Mouse (Mus musculus) CH12.LX (cell line): ENCODE results near the gene Kcnd3. TPM values are rescaled to one million over a fixed set of nuclear protein-coding genes. Genes with fewer than 3 reads are reported as not detected.

Source experiments
- DNase-seq: peaks from one replicate; pipeline ENCODE4 v3.0.0-alpha.2; 2013; ENCODE audit errors: extremely low read depth
- H3K27ac ChIP-seq: 2 replicates; pipeline ENCODE4 v1.5.1; 2012; ENCODE audit warnings: low read depth, mild to moderate bottlenecking, control low read depth, moderate library complexity; ENCODE audit not compliant: insufficient read depth
- H3K27me3 ChIP-seq: replicated peaks from 2 replicates; pipeline ENCODE3; 2012; ENCODE audit warnings: inconsistent platforms
- H3K36me3 ChIP-seq, 2 experiments: replicated peaks in 1 of 2; 2 replicates each; pipeline versions ENCODE3 to v1.6.1; 2012; ENCODE audit warnings: inconsistent platforms in 1 of 2, low read length in 1 of 2, mild to moderate bottlenecking in 1 of 2, mixed read lengths in 1 of 2, moderate library complexity in 1 of 2; ENCODE audit not compliant: control insufficient read depth in 1 of 2, insufficient read depth in 1 of 2
- H3K4me1 ChIP-seq, 2 experiments: 2 replicates each; pipeline ENCODE4 v1.6.1; 2012; ENCODE audit warnings: inconsistent platforms in 1 of 2, moderate library complexity in 1 of 2; ENCODE audit not compliant: insufficient read depth in 2 of 2, control insufficient read depth in 1 of 2
- H3K4me2 ChIP-seq: 2 replicates; pipeline ENCODE4 v1.6.1; 2012; ENCODE audit warnings: low read depth, mild to moderate bottlenecking, control low read depth; ENCODE audit not compliant: poor library complexity, insufficient read depth, severe bottlenecking
- H3K4me3 ChIP-seq, 3 experiments: fragments of 150-350 bp in 1 of 3; sonication (generic) in 1 of 3; replicated peaks in 1 of 3; 2 replicates each; pipeline versions ENCODE3 to v1.5.1; 2011 to 2012; ENCODE audit warnings: low read depth in 2 of 3, low read length in 2 of 3, mild to moderate bottlenecking in 2 of 3, moderate library complexity in 2 of 3, control low read depth in 1 of 3, improper control_type of control experiment in 1 of 3, inconsistent platforms in 1 of 3, mixed read lengths in 1 of 3; ENCODE audit not compliant: poor library complexity in 1 of 3
- H3K79me2 ChIP-seq: replicated peaks from 2 replicates; pipeline ENCODE4 v1.6.1; 2012; ENCODE audit warnings: mild to moderate bottlenecking, moderate library complexity; ENCODE audit not compliant: control insufficient read depth, poor library complexity, insufficient read depth, severe bottlenecking; ENCODE audit errors: extremely low read depth
- H3K9ac ChIP-seq: 2 replicates; pipeline ENCODE4 v1.6.1; 2012; ENCODE audit warnings: low read depth, mild to moderate bottlenecking, control low read depth, moderate library complexity; ENCODE audit not compliant: insufficient read depth
- H3K9me3 ChIP-seq: replicated peaks from 2 replicates; pipeline ENCODE3; 2012; ENCODE audit warnings: low read length, inconsistent platforms, mixed read lengths
- CHD1 ChIP-seq: IDR thresholded peaks from 2 replicates; pipeline ENCODE4 v1.6.1; 2012; ENCODE audit warnings: low read depth, low read length, improper control_type of control experiment, inconsistent platforms
- CTCF ChIP-seq, 2 experiments: IDR thresholded peaks in 1 of 2; conservative IDR thresholded peaks in 1 of 2; 2 replicates each; pipeline ENCODE4 v1.5.1; 2011 to 2012; ENCODE audit warnings: low read depth in 2 of 2, low read length in 2 of 2, improper control_type of control experiment in 1 of 2, inconsistent platforms in 1 of 2, mild to moderate bottlenecking in 1 of 2, moderate library complexity in 1 of 2
- E2F4 ChIP-seq: IDR thresholded peaks from 2 replicates; pipeline ENCODE4 v1.6.1; 2011; ENCODE audit warnings: low read depth, low read length, improper control_type of control experiment; ENCODE audit not compliant: insufficient replicate concordance
- ELF1 ChIP-seq: IDR thresholded peaks from 2 replicates; pipeline ENCODE4 v1.6.1; 2014; ENCODE audit warnings: low read depth, mild to moderate bottlenecking, inconsistent platforms, low read length, improper control_type of control experiment
- ETS1 ChIP-seq: conservative IDR thresholded peaks from 2 replicates; pipeline ENCODE4 v1.6.1; 2012; ENCODE audit warnings: low read depth, mild to moderate bottlenecking, inconsistent platforms, low read length, improper control_type of control experiment, moderate library complexity
- HCFC1 ChIP-seq: IDR thresholded peaks from 2 replicates; pipeline ENCODE4 v1.6.1; 2012; ENCODE audit warnings: low read depth, mild to moderate bottlenecking, inconsistent platforms, low read length, improper control_type of control experiment
- JUND ChIP-seq: conservative IDR thresholded peaks from 2 replicates; pipeline ENCODE4 v1.6.1; 2011; ENCODE audit warnings: low read depth, low read length, improper control_type of control experiment
- POLR2AphosphoS2 ChIP-seq: IDR thresholded peaks from 2 replicates; pipeline ENCODE4 v1.6.1; 2011; ENCODE audit warnings: low read depth, low read length, improper control_type of control experiment
- RAD21 ChIP-seq: IDR thresholded peaks from 2 replicates; pipeline ENCODE4 v1.6.1; 2011; ENCODE audit warnings: low read depth, mild to moderate bottlenecking, low read length, improper control_type of control experiment, moderate library complexity
- SMC3 ChIP-seq: IDR thresholded peaks from 2 replicates; pipeline ENCODE4 v1.6.1; 2011; ENCODE audit warnings: low read depth, low read length, improper control_type of control experiment
- USF1 ChIP-seq: IDR thresholded peaks from 2 replicates; pipeline ENCODE4 v1.6.1; 2014; ENCODE audit warnings: low read depth, mild to moderate bottlenecking, inconsistent platforms, low read length, improper control_type of control experiment
- ZC3H11A ChIP-seq: IDR thresholded peaks from 2 replicates; pipeline ENCODE4 v1.6.1; 2012; ENCODE audit warnings: low read depth, mild to moderate bottlenecking, inconsistent platforms, low read length, improper control_type of control experiment
- ZNF384 ChIP-seq: IDR thresholded peaks from 2 replicates; pipeline ENCODE4 v1.6.1; 2012; ENCODE audit warnings: low read depth, low read length, improper control_type of control experiment, inconsistent platforms
- dilution Hi-C: fragments of 300-500 bp; cut with MboI; formaldehyde crosslinking; loops from 2 replicates; pipeline ENCODE4 v1.14.3; 2020; ENCODE audit warnings: low sequenced_read_pairs; ENCODE audit not compliant: extremely low pct_unique_long_range_greater_than_20kb, extremely low pct_ligation_motif_present
- in situ Hi-C: fragments of 300-500 bp; cut with MboI; formaldehyde crosslinking; loops from 3 replicates; pipeline ENCODE4 v1.14.3; 2019; ENCODE audit warnings: low sequenced_read_pairs, low pct_ligation_motif_present, low pct_unique_long_range_greater_than_20kb, mixed read lengths
- polyA plus RNA-seq: library from polyadenylated mRNA; unstranded; fragments of >175 nt; gene quantifications from 2 replicates; pipeline ENCODE4 v1.2.1, GENCODE M21; 2012; ENCODE audit warnings: low read depth; ENCODE audit not compliant: insufficient read length
- total RNA-seq, 2 experiments: library from RNA; depleted of rRNA; stranded (reverse); fragments of 300-350 nt in 1 of 2; fragments of >200 nt in 1 of 2; gene quantifications; 2 replicates each; pipeline ENCODE4 v1.2.3; 2012 to 2014

The Kcnd3 gene
- total and polyA plus RNA-seq, 3 experiments: not detected

- dilution Hi-C loops: no loop called here
- no peaks in the 10 kb centered on the region for H3K36me3 ChIP-seq
- TF ChIP-seq HCFC1 (no peak), CTCF (conservative IDR thresholded peaks at IDR 0.05 in 1 of 2, IDR thresholded peaks at IDR 0.05 in 1 of 2; ENCODE audit: low read depth in 2 of 2, low read length in 2 of 2) (no peak), SMC3 (no peak), USF1 (no peak), RAD21 (no peak), JUND (no peak), CHD1 (no peak)
- DNase-seq: no peak
- H3K79me2 ChIP-seq: no peaks in the 10 kb centered on the region
- H3K9me3 ChIP-seq: peaks cover 4% of the 10 kb centered on the region
- H3K9ac ChIP-seq: no peak overlapping the region
- H3K27me3 ChIP-seq: peaks cover 15% of the 10 kb centered on the region
- H3K4me2 ChIP-seq: no peak overlapping the region
- H3K4me3 ChIP-seq: no peak overlapping the region
- no peak overlapping the region for H3K27ac ChIP-seq
- H3K4me1 ChIP-seq: 0 out of 4 replicates have a peak, but pooled peaks cover 0 to 3% of the 10 kb centered on the region in 2 experiments
- in situ Hi-C loops: no loop called here
These were observed 208.4 kb downstream of the Kcnd3 start for GRCm38 (mm10) chr3:105660530-105660929.

GRCm38 (mm10) chr3:105663043-105663442 lies 210.9 kb downstream of the Kcnd3 start:
- no peak for TF ChIP-seq ZNF384
- TF ChIP-seq ELF1: no peak
- TF ChIP-seq POLR2AphosphoS2: no peak
- no peak for TF ChIP-seq ZC3H11A
- 0 out of 4 replicates have a peak, but pooled peaks of 1 of the 2 experiments have one; percentile 9 for TF ChIP-seq CTCF (conservative IDR thresholded peaks at IDR 0.05 in 1 of 2, IDR thresholded peaks at IDR 0.05 in 1 of 2; ENCODE audit: low read depth in 2 of 2, low read length in 2 of 2)
- H3K4me2 ChIP-seq: no peak overlapping the region
- in situ Hi-C loops: no loop called here
- no peak overlapping the region for H3K4me3 ChIP-seq
- H3K9me3 ChIP-seq: no peaks in the 10 kb centered on the region
- H3K36me3 ChIP-seq: no peaks in the 10 kb centered on the region
- no peak overlapping the region for H3K27ac ChIP-seq
- peaks cover 17% of the 10 kb centered on the region for H3K27me3 ChIP-seq
- dilution Hi-C loops: no loop called here
- H3K4me1 ChIP-seq: 0 out of 4 replicates have a peak, but pooled peaks cover 0 to 3% of the 10 kb centered on the region in 2 experiments
- no peaks in the 10 kb centered on the region for H3K79me2 ChIP-seq
- H3K9ac ChIP-seq: no peak overlapping the region
- no peak for DNase-seq

- H3K4me2 ChIP-seq: no peak overlapping the region
- no peak overlapping the region for H3K4me3 ChIP-seq
- TF ChIP-seq USF1: no peak
- no peak for TF ChIP-seq E2F4
- no peak for TF ChIP-seq ETS1
- no peak for TF ChIP-seq ELF1
- TF ChIP-seq, all 38 proteins: peak for 0
- Histone ChIP-seq H3K9ac (no peak overlapping the region), H3K9me3 (no peaks in the 10 kb centered on the region), H3K27ac (no peak overlapping the region), H3K27me3 (peaks cover 12% of the 10 kb centered on the region), H3K36me3 (no peaks in the 10 kb centered on the region), H3K4me1 (0 out of 4 replicates have a peak, but pooled peaks cover 0 to 3% of the 10 kb centered on the region in 2 experiments), H3K79me2 (no peaks in the 10 kb centered on the region)
- dilution Hi-C loops (no loop called here), in situ Hi-C loops (no loop called here)
- DNase-seq: no peak
These were observed 213.1 kb downstream of the Kcnd3 start for GRCm38 (mm10) chr3:105665105-105665765.
